In genomic region chr8:80792214-80792613, GRCm38 (mm10) we compare ENCODE assay signal across 20 mouse cellular contexts. TPM values are rescaled to one million over a fixed set of nuclear protein-coding genes. Genes with fewer than 3 reads are reported as not detected.
DNase-seq lines count a peak whose midpoint lies in the region; ATAC-seq and TF ChIP-seq lines count a peak whose summit lies in the region.
"Had no signal": no experiment of that assay in that cellular context is flagged by ENCODE, and none has a peak within 500 bp of the region (broad histone marks: within the 10 kb centered on the region; RNA-seq: fewer than 3 reads in every experiment).

No protein-coding gene starts in this region.

- H3K79me2 ChIP-seq in CH12.LX (replicated peaks; ENCODE audit: control insufficient read depth, extremely low read depth, insufficient read depth, poor library complexity, severe bottlenecking), result no peaks in the 10 kb centered on the region

- in situ Hi-C loops in CH12.LX (cut with MboI; ENCODE audit: low pct_ligation_motif_present, low pct_unique_long_range_greater_than_20kb, low sequenced_read_pairs), result loop anchor here (25.0 kb wide), 1 partner anchor 195 kb away; no protein-coding TSS in a partner anchor

- H3K36me3 ChIP-seq in heart, postnatal 0 days (replicated peaks; ENCODE audit: control insufficient read depth, insufficient read depth, low read length), result peaks cover 43% of the 10 kb centered on the region
- peaks cover 5% of the 10 kb centered on the region for H3K36me3 ChIP-seq in liver, postnatal 0 days (replicated peaks; ENCODE audit: insufficient read depth, low read length)
- H3K36me3 ChIP-seq in liver, embryonic 12.5 days, result peaks cover 78% of the 10 kb centered on the region
- H3K36me3 ChIP-seq in CH12.LX (replicated peaks in 1 of 2; ENCODE audit: control insufficient read depth in 1 of 2, insufficient read depth in 1 of 2, low read length in 1 of 2), result no peaks in the 10 kb centered on the region
- peaks cover 16% of the 10 kb centered on the region for H3K36me3 ChIP-seq in hindbrain, embryonic 12.5 days

- TF ChIP-seq RAD21 in CH12.LX (IDR thresholded peaks at IDR 0.05; ENCODE audit: low read depth, low read length), result peak; percentile 53

- dilution Hi-C loops in CH12.LX (cut with MboI; ENCODE audit: extremely low pct_ligation_motif_present, extremely low pct_unique_long_range_greater_than_20kb, low sequenced_read_pairs), result no loop called here

- TF ChIP-seq EP300 in heart, postnatal 0 days (IDR thresholded peaks at IDR 0.05; ENCODE audit: low read depth), result no peak
- TF ChIP-seq EP300 in liver, postnatal 0 days (IDR thresholded peaks at IDR 0.05; ENCODE audit: low read depth), result no peak
- TF ChIP-seq EP300 in CH12.LX (IDR thresholded peaks at IDR 0.05; ENCODE audit: low read length), result no peak

- H3K4me3 ChIP-seq in heart, postnatal 0 days (ENCODE audit: low read depth, low read length), result no peak overlapping the region
- no peak overlapping the region for H3K4me3 ChIP-seq in liver, postnatal 0 days (ENCODE audit: low read depth, low read length)
- H3K4me3 ChIP-seq in liver, embryonic 12.5 days, result no peak overlapping the region
- H3K4me3 ChIP-seq in CH12.LX (replicated peaks in 1 of 3; ENCODE audit: low read depth in 2 of 3, low read length in 2 of 3, poor library complexity in 1 of 3), result no peak overlapping the region
- no peak overlapping the region for H3K4me3 ChIP-seq in hindbrain, embryonic 12.5 days
- H3K4me3 ChIP-seq: forebrain, embryonic 10.5 days; kidney, embryonic 15.5 days; limb, embryonic 15.5 days; lung, embryonic 15.5 days; midbrain, embryonic 12.5 days; neural tube, embryonic 12.5 days had no signal

- peak; percentile 26; the same call in 1 of the 2 replicates for TF ChIP-seq CTCF in heart, postnatal 0 days (IDR thresholded peaks at IDR 0.05; ENCODE audit: low read depth)
- TF ChIP-seq CTCF in liver, postnatal 0 days (IDR thresholded peaks at IDR 0.05; ENCODE audit: low read depth), result peak; percentile 46
- TF ChIP-seq CTCF in CH12.LX (conservative IDR thresholded peaks at IDR 0.05 in 1 of 2, IDR thresholded peaks at IDR 0.05 in 1 of 2; ENCODE audit: low read depth in 2 of 2, low read length in 2 of 2), result peak in 1 of 2 experiments; percentile 58; a peak in 2 of 4 replicates
- peak; percentile 9; the same call in 1 of the 2 replicates for TF ChIP-seq CTCF in brain, embryonic 14.5 days (IDR thresholded peaks at IDR 0.05; ENCODE audit: borderline replicate concordance, extremely low read depth, insufficient read depth, insufficient read length)

- H3K4me1 ChIP-seq in heart, postnatal 0 days (ENCODE audit: control insufficient read depth, insufficient read depth), result no peaks in the 10 kb centered on the region; the same call in 1 of the 2 replicates
- H3K4me1 ChIP-seq in liver, postnatal 0 days (ENCODE audit: insufficient read depth), result no peaks in the 10 kb centered on the region; the same call in 1 of the 2 replicates
- H3K4me1 ChIP-seq in liver, embryonic 12.5 days, result no peaks in the 10 kb centered on the region; the same call in 1 of the 2 replicates
- no peaks in the 10 kb centered on the region for H3K4me1 ChIP-seq in CH12.LX (ENCODE audit: control insufficient read depth in 1 of 2, insufficient read depth in 2 of 2)
- H3K4me1 ChIP-seq in hindbrain, embryonic 12.5 days, result 0 out of 2 replicates have a peak, but pooled peaks cover 3% of the 10 kb centered on the region
- H3K4me1 ChIP-seq: forebrain, embryonic 10.5 days; midbrain, embryonic 12.5 days had no signal

- no peak overlapping the region for H3K4me2 ChIP-seq in heart, postnatal 0 days (ENCODE audit: low read depth, low read length)
- no peak overlapping the region for H3K4me2 ChIP-seq in liver, postnatal 0 days (ENCODE audit: low read depth, low read length)
- no peak overlapping the region for H3K4me2 ChIP-seq in liver, embryonic 12.5 days
- no peak overlapping the region for H3K4me2 ChIP-seq in CH12.LX (ENCODE audit: insufficient read depth, low read depth, poor library complexity, severe bottlenecking)
- H3K4me2 ChIP-seq in hindbrain, embryonic 12.5 days (replicated peaks), result no peak overlapping the region
- H3K4me2 ChIP-seq: kidney, embryonic 15.5 days; limb, embryonic 15.5 days; lung, embryonic 15.5 days; midbrain, embryonic 12.5 days; neural tube, embryonic 12.5 days had no signal

- H3K9ac ChIP-seq in heart, postnatal 0 days (replicated peaks; ENCODE audit: low read depth, low read length), result no peak overlapping the region
- no peak overlapping the region for H3K9ac ChIP-seq in liver, postnatal 0 days (replicated peaks)
- H3K9ac ChIP-seq in liver, embryonic 12.5 days, result no peak overlapping the region
- H3K9ac ChIP-seq in CH12.LX (ENCODE audit: insufficient read depth, low read depth), result no peak overlapping the region
- H3K9ac ChIP-seq in hindbrain, embryonic 12.5 days, result no peak overlapping the region
- H3K9ac ChIP-seq: kidney, embryonic 15.5 days; limb, embryonic 15.5 days; lung, embryonic 15.5 days; midbrain, embryonic 12.5 days; neural tube, embryonic 12.5 days had no signal

- no peaks in the 10 kb centered on the region for H3K9me3 ChIP-seq in heart, postnatal 0 days (replicated peaks; ENCODE audit: control insufficient read depth, low read length)
- H3K9me3 ChIP-seq in liver, postnatal 0 days (ENCODE audit: low read length), result no peaks in the 10 kb centered on the region
- H3K9me3 ChIP-seq in liver, embryonic 12.5 days (replicated peaks), result no peaks in the 10 kb centered on the region
- no peaks in the 10 kb centered on the region for H3K9me3 ChIP-seq in CH12.LX (replicated peaks; ENCODE audit: low read length)
- no peaks in the 10 kb centered on the region for H3K9me3 ChIP-seq in hindbrain, embryonic 12.5 days (replicated peaks)
- H3K9me3 ChIP-seq: forebrain, embryonic 10.5 days; kidney, embryonic 15.5 days; limb, embryonic 15.5 days; lung, embryonic 15.5 days; midbrain, embryonic 12.5 days; neural tube, embryonic 12.5 days had no signal

- TF ChIP-seq POLR2A in CH12.LX (IDR thresholded peaks at IDR 0.05; ENCODE audit: low read depth, low read length), result no peak
- TF ChIP-seq POLR2A in brain, embryonic 14.5 days (IDR thresholded peaks at IDR 0.05; ENCODE audit: borderline replicate concordance, extremely low read depth, insufficient read depth, insufficient read length, poor library complexity, severe bottlenecking), result no peak

- WGBS in heart, postnatal 0 days, result 93% methylated on average over 5 of the region's 5 CpGs
- 86% methylated on average over 5 of the region's 5 CpGs for WGBS in liver, postnatal 0 days (ENCODE audit: insufficient replicate concordance)
- 85% methylated on average over 5 of the region's 5 CpGs for WGBS in liver, embryonic 12.5 days (ENCODE audit: insufficient replicate concordance)
- WGBS in hindbrain, embryonic 12.5 days, result 89% methylated on average over 5 of the region's 5 CpGs

- no peaks in the 10 kb centered on the region for H3K27me3 ChIP-seq in heart, postnatal 0 days (ENCODE audit: control insufficient read depth, insufficient read depth, low read length)
- H3K27me3 ChIP-seq in liver, postnatal 0 days (ENCODE audit: insufficient read depth, low read length), result no peaks in the 10 kb centered on the region
- no peaks in the 10 kb centered on the region for H3K27me3 ChIP-seq in liver, embryonic 12.5 days (replicated peaks)
- no peaks in the 10 kb centered on the region for H3K27me3 ChIP-seq in CH12.LX (replicated peaks)
- H3K27me3 ChIP-seq in hindbrain, embryonic 12.5 days, result no peaks in the 10 kb centered on the region
- H3K27me3 ChIP-seq: kidney, embryonic 15.5 days; limb, embryonic 15.5 days; lung, embryonic 15.5 days; midbrain, embryonic 12.5 days; neural tube, embryonic 12.5 days had no signal

- no peak overlapping the region for H3K27ac ChIP-seq in heart, postnatal 0 days (ENCODE audit: low read depth)
- no peak overlapping the region for H3K27ac ChIP-seq in liver, postnatal 0 days (ENCODE audit: low read depth)
- no peak overlapping the region for H3K27ac ChIP-seq in liver, embryonic 12.5 days
- H3K27ac ChIP-seq in CH12.LX (ENCODE audit: insufficient read depth, low read depth), result no peak overlapping the region
- H3K27ac ChIP-seq in hindbrain, embryonic 12.5 days, result no peak overlapping the region
- H3K27ac ChIP-seq: forebrain, embryonic 10.5 days; kidney, embryonic 15.5 days; limb, embryonic 15.5 days; lung, embryonic 15.5 days; midbrain, embryonic 12.5 days; neural tube, embryonic 12.5 days had no signal

- DNase-seq in heart, postnatal 0 days (ENCODE audit: low spot score), result no peak
- no peak for DNase-seq in heart, adult 9 months (ENCODE audit: low spot score in 2 of 2)
- DNase-seq in liver, postnatal 0 days, result no peak
- peak; percentile 2 for DNase-seq in CH12.LX (ENCODE audit: extremely low read depth)
- DNase-seq in brain, embryonic 14.5 days (ENCODE audit: low read depth), result no peak
- no peak for DNase-seq in spleen, postnatal 36 days (ENCODE audit: low spot score in 2 of 2)
- DNase-seq: adrenal gland, adult 2 months; cerebellum, adult 11-12 months; cerebellum, postnatal 25 days; gastrocnemius, postnatal 25 days; right cerebral cortex, adult 18-20 months; thymus, postnatal 4 days had no signal

- no peak for ATAC-seq in heart, postnatal 0 days (ENCODE audit: insufficient read depth, low read depth)
- no peak for ATAC-seq in liver, postnatal 0 days
- no peak for ATAC-seq in liver, embryonic 12.5 days
- no peak for ATAC-seq in hindbrain, embryonic 12.5 days (ENCODE audit: low FRiP score)

TF ChIP-seq in CH12.LX, 34 proteins besides CTCF, POLR2A, EP300 and RAD21:
- TF ChIP-seq SMC3 (IDR thresholded peaks at IDR 0.05; ENCODE audit: low read depth, low read length) (peak; percentile 48), NRF1 (IDR thresholded peaks at IDR 0.05; ENCODE audit: low read depth, low read length) (no peak)

RNA-seq across cellular contexts. Expression of gene Smarca5, which starts 52.9 kb away (rescaled TPM):
- total RNA-seq in heart, postnatal 0 days (2014; rRNA removed; ENCODE audit: low replicate concordance), result 10.5 and 17.0 TPM in 2 replicates
- polyA plus RNA-seq in heart, postnatal 0 days (2015; fragmentation: Nextera tagmentation; extraction: Ambion mirVana), result 19.0 TPM in 2 replicates
- polyA plus RNA-seq in liver, postnatal 0 days (2015; fragmentation: Nextera tagmentation; extraction: Ambion mirVana), result 25.3 and 25.4 TPM in 2 replicates
- 98.2 and 104 TPM in 2 replicates for polyA plus RNA-seq in liver, embryonic 12.5 days (2016; fragmentation: Nextera tagmentation; extraction: Ambion mirVana)
- total RNA-seq in CH12.LX (2012; rRNA removed) (54.4 and 74.8 TPM in 2 replicates), CH12.LX (2014; rRNA removed) (109 and 133 TPM in 2 replicates)
- polyA plus RNA-seq in CH12.LX (2012; ENCODE audit: insufficient read length, low read depth), result 77.1 and 96.6 TPM in 2 replicates
- polyA plus RNA-seq in brain, embryonic 14.5 days (2012; rRNA removed), result 23.9 and 30.8 TPM in 2 replicates
- polyA plus RNA-seq in hindbrain, embryonic 12.5 days (2016; fragmentation: Nextera tagmentation; extraction: Ambion mirVana), result 144 and 154 TPM in 2 replicates
